8 mouse cellular contexts compared by ENCODE assay signal in genomic region chr11:72041768-72042607, GRCm38 (mm10). TPM values are rescaled to one million over a fixed set of nuclear protein-coding genes. Genes with fewer than 3 reads are reported as not detected.
A peak's percentile ranks its signal among the peaks of the same experiment; 100 is the strongest.
DNase-seq lines count a peak whose midpoint lies in the region; ATAC-seq lines count a peak whose summit lies in the region.

TSS of gene Pimreg (plus strand) at chr11:72042032.

- peak; percentile 92 for DNase-seq in NIH3T3 (ENCODE audit: low read depth)
- peak; percentile 76 for DNase-seq in cerebellum, adult 9-10 months
- DNase-seq in frontal cortex, postnatal 14 days (ENCODE audit: low spot score in 2 of 2) = peak; percentile 78 to 88
- peak; percentile 76 to 85 for DNase-seq in left cerebral cortex, adult 18-20 months (ENCODE audit: low spot score in 2 of 2)
- peak; percentile 82 for DNase-seq in right cerebral cortex, adult 18-20 months
- DNase-seq in urinary bladder, postnatal 10 days (ENCODE audit: low spot score) = peak; percentile 26

- H3K4me3 ChIP-seq in hindbrain, embryonic 13.5 days = peak within 1 kb of the TSS; percentile 70
- peak within 1 kb of the TSS; percentile 75 for H3K4me3 ChIP-seq in macrophage (ENCODE audit: inconsistent target)

- WGBS in hindbrain, embryonic 13.5 days = under 1% methylated on average over 52 of the region's 52 CpGs
- WGBS in macrophage (ENCODE audit: missing documents) = under 1% methylated on average over 52 of the region's 52 CpGs

- peaks cover 66% of the 10 kb centered on the region for H3K4me1 ChIP-seq in hindbrain, embryonic 13.5 days (replicated peaks)

- H3K9me3 ChIP-seq in hindbrain, embryonic 13.5 days = no peaks in the 10 kb centered on the region

- H3K4me2 ChIP-seq in hindbrain, embryonic 13.5 days = peak within 1 kb of the TSS; percentile 89

- no peaks in the 10 kb centered on the region; the same call in 1 of the 2 replicates for H3K36me3 ChIP-seq in hindbrain, embryonic 13.5 days
- no peaks in the 10 kb centered on the region for H3K36me3 ChIP-seq in macrophage (ENCODE audit: inconsistent target)

- H3K9ac ChIP-seq in hindbrain, embryonic 13.5 days = peak within 1 kb of the TSS; percentile 77

- 0 out of 2 replicates have a peak, but pooled peaks cover 5% of the 10 kb centered on the region for H3K27me3 ChIP-seq in hindbrain, embryonic 13.5 days

- peak; percentile 93 for ATAC-seq in hindbrain, embryonic 13.5 days (ENCODE audit: low FRiP score)

- H3K27ac ChIP-seq in hindbrain, embryonic 13.5 days = peak within 1 kb of the TSS; percentile 75; the same call in 1 of the 2 replicates
- H3K27ac ChIP-seq in macrophage = peak within 1 kb of the TSS; percentile 82

- peaks cover 18% of the 10 kb centered on the region for H3K79me2 ChIP-seq in macrophage (ENCODE audit: inconsistent target)

RNA-seq across cellular contexts. Expression of gene Pimreg, which starts in this region (rescaled TPM):
- polyA plus RNA-seq in hindbrain, embryonic 13.5 days (2015; fragmentation: Nextera tagmentation; extraction: Ambion mirVana) = 43.2 and 43.6 TPM in 2 replicates
- total RNA-seq in left cerebral cortex, adult 18-20 months (2021) = not detected
- total RNA-seq in macrophage (2018; cell fraction: chromatin; rRNA removed) = 10 to 100 TPM in 1 of 26 experiments, 1 to 10 TPM in 13, under 1 TPM in 4, not detected in 8; 0.56 to 19.0 (median 2.3) TPM
- total RNA-seq in macrophage (2018; cell fraction: cytosol; rRNA removed) = 1 to 10 TPM in 13 of 26 experiments, under 1 TPM in 12, not detected in 1; 0.18 to 5.1 (median 1.0) TPM
- 10 to 100 TPM in 1 of 26 experiments, 1 to 10 TPM in 12, under 1 TPM in 7, not detected in 6; 0.37 to 13.0 (median 1.4) TPM for total RNA-seq in macrophage (2018; cell fraction: nucleus; rRNA removed)
- polyA plus RNA-seq in macrophage (2018) = 0.34 to 6.0 TPM (median 2.8 TPM) in 3 replicates

Comparison
In these comparisons a context has a peak if more than half of its experiments do, and no peak if none do; other contexts are left out.
1. Peak in every context shown above with its lines: DNase-seq, ATAC-seq, H3K4me3 ChIP-seq and H3K27ac ChIP-seq.
2. Peak in DNase-seq in left cerebral cortex, adult 18-20 months; RNA of the gene not detected or under 1 TPM.
3. DNase-seq: peak in every context shown above with its lines; median percentile 92 in NIH3T3; 83 in frontal cortex, postnatal 14 days; 82 in right cerebral cortex, adult 18-20 months; 80 in left cerebral cortex, adult 18-20 months; 76 in cerebellum, adult 9-10 months; 26 in urinary bladder, postnatal 10 days.